Mouse (Mus musculus) embryonic facial prominence, embryonic 14.5 days (tissue): ENCODE results near the gene Susd4. TPM values are rescaled to one million over a fixed set of nuclear protein-coding genes. Genes with fewer than 3 reads are reported as not detected.
A peak's percentile ranks its signal among the peaks of the same experiment; 100 is the strongest.

Experiments used
- ATAC-seq: fragments of 200-750 bp; cut with Nextera tagmentation; 2 replicates; pipeline ENCODE4 v1.8.0; 2017; ENCODE audit warnings: low read depth, moderate number of reproducible peaks, moderate TSS enrichment
- DNase-seq: peaks from one replicate; pipeline ENCODE4 v3.0.0-alpha.2; 2015; ENCODE audit warnings: low spot score
- H3K27ac ChIP-seq: fragments of 300-500 bp; sonication (generic); replicated peaks from 2 replicates; pipeline ENCODE4 v1.5.1; 2014; ENCODE audit warnings: low read depth, mild to moderate bottlenecking, low read length, moderate library complexity
- H3K27me3 ChIP-seq: fragments of 300-500 bp; sonication (generic); replicated peaks from 2 replicates; pipeline ENCODE4 v1.6.1; 2014; ENCODE audit warnings: low read length; ENCODE audit not compliant: control insufficient read depth, insufficient read depth
- H3K36me3 ChIP-seq: fragments of 300-500 bp; sonication (generic); 2 replicates; pipeline ENCODE4 v1.6.1; 2014; ENCODE audit warnings: low read length, mixed read lengths; ENCODE audit not compliant: control insufficient read depth, insufficient read depth
- H3K4me1 ChIP-seq: fragments of 300-500 bp; sonication (generic); 2 replicates; pipeline ENCODE4 v1.6.1; 2014; ENCODE audit warnings: antibody characterized with exemption, low read length; ENCODE audit not compliant: control insufficient read depth, insufficient read depth
- H3K4me2 ChIP-seq: fragments of 300-500 bp; sonication (generic); 2 replicates; pipeline ENCODE4 v1.6.1; 2014; ENCODE audit warnings: low read depth, mild to moderate bottlenecking, low read length, moderate library complexity, mixed read lengths
- H3K4me3 ChIP-seq: fragments of 300-500 bp; sonication (generic); 2 replicates; pipeline ENCODE4 v1.5.1; 2014; ENCODE audit warnings: low read depth, mild to moderate bottlenecking, low read length
- H3K9ac ChIP-seq: fragments of 300-500 bp; sonication (generic); 2 replicates; pipeline ENCODE4 v1.6.1; 2014; ENCODE audit warnings: low read depth, mild to moderate bottlenecking, low read length, moderate library complexity, mixed read lengths
- H3K9me3 ChIP-seq: fragments of 300-500 bp; sonication (generic); 2 replicates; pipeline ENCODE4 v1.6.1; 2016; ENCODE audit warnings: low read length; ENCODE audit not compliant: control insufficient read depth
- WGBS: fragments of 180-500 bp; shearing (Covaris S2); extraction: QIAGEN DNeasy Blood & Tissue Kit; methylation state at CpG from one replicate; pipeline ENCODE4 v1.1.7; 2014; 5-methylcytosine and 5-hydroxymethylcytosine counted together
- polyA plus RNA-seq: library from polyadenylated mRNA; unstranded; fragments of >200 nt; fragmentation: Nextera tagmentation; extraction: Ambion mirVana; gene quantifications from 2 replicates; pipeline ENCODE4 v1.2.1, GENCODE M21; 2014

The Susd4 gene
- polyA plus RNA-seq, 1 experiment from 2014 or later = 11.7 TPM

DNA sequence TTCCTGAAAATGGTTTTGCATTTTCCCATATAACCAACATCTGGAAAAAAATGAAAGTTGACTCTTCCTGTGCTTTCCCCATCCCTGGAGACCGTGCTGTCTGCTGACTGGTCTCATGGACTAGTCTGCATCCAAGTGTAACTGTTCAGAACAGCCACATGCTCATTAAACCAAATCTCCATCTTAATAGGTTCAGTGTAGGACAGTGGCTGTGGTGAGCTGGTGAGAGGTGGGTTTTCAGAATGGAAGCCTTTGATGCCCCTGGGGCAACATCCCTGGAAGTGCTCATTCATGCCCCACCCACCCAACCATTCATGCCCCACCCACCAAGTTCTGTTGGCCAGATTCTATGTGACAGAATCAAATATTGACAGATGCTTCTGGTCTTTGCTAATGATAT lies 86.4 kb downstream of the Susd4 start:
- no peak overlapping the region for H3K27ac ChIP-seq
- H3K36me3 ChIP-seq = no peaks in the 10 kb centered on the region
- DNase-seq = no peak
- no peaks in the 10 kb centered on the region for H3K4me1 ChIP-seq
- H3K27me3 ChIP-seq = no peaks in the 10 kb centered on the region
- no peak overlapping the region for H3K4me3 ChIP-seq
- 62% methylated on average over 1 of the region's 1 CpGs for WGBS
- H3K9ac ChIP-seq = no peak overlapping the region
- H3K9me3 ChIP-seq = no peaks in the 10 kb centered on the region
- no peak overlapping the region for H3K4me2 ChIP-seq
- no peak for ATAC-seq

DNA sequence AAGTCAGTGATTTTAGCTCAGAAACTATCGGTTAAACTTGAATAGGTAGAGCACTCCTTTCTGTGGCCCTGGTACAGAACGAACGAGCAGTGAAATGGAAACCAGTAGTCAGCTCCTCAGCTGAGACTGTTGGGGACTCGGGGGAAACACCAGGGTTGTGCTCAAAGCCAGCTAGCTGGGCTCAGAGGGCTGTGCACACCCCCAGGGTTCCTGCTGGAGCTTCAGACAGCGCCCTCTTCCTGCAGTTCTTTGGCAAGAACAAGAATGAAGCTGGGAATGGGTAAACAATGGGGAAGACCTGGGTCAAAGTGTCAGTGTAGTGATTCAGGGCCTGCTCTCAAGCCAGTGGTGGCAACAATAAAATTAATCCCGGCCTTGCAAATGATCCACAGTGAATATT lies 88.5 kb downstream of the Susd4 start:
- no peak overlapping the region for H3K4me2 ChIP-seq
- 52% methylated on average over 6 of the region's 6 CpGs for WGBS

DNA sequence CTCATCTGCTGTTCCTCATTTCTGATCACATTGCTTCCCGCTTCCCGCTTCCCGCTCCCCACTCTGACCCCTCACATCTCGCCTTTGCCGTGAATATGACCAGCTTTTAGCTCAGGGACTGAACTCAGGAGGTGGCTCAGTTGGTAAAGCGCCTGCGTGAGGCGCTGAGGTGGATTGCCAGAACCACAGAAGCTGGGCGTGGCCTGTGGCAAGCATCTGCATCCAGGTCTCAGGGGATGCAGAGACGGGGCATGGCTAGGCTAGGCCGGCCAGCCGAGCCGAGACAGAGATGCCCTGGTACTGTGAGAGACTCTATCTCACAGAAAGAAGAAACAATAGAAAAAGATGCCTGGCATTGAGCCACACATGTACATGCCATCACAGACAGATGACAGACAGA lies 93.0 kb downstream of the Susd4 start:
- H3K27ac ChIP-seq = no peak overlapping the region
- DNase-seq = no peak
- H3K9me3 ChIP-seq = no peaks in the 10 kb centered on the region
- H3K4me1 ChIP-seq = no peaks in the 10 kb centered on the region
- H3K36me3 ChIP-seq = no peaks in the 10 kb centered on the region
- WGBS = 71% methylated on average over 13 of the region's 13 CpGs
- H3K27me3 ChIP-seq = no peaks in the 10 kb centered on the region
- no peak overlapping the region for H3K9ac ChIP-seq
- no peak overlapping the region for H3K4me2 ChIP-seq
- ATAC-seq = no peak
- no peak overlapping the region for H3K4me3 ChIP-seq

More for the DNA sequence above, 88.5 kb downstream of the Susd4 start:
- Histone ChIP-seq H3K27me3 (no peaks in the 10 kb centered on the region), H3K9me3 (no peaks in the 10 kb centered on the region), H3K9ac (no peak overlapping the region), H3K4me3 (no peak overlapping the region), H3K36me3 (no peaks in the 10 kb centered on the region), H3K4me1 (no peaks in the 10 kb centered on the region), H3K27ac (no peak overlapping the region)
- DNase-seq = no peak
- no peak for ATAC-seq

DNA sequence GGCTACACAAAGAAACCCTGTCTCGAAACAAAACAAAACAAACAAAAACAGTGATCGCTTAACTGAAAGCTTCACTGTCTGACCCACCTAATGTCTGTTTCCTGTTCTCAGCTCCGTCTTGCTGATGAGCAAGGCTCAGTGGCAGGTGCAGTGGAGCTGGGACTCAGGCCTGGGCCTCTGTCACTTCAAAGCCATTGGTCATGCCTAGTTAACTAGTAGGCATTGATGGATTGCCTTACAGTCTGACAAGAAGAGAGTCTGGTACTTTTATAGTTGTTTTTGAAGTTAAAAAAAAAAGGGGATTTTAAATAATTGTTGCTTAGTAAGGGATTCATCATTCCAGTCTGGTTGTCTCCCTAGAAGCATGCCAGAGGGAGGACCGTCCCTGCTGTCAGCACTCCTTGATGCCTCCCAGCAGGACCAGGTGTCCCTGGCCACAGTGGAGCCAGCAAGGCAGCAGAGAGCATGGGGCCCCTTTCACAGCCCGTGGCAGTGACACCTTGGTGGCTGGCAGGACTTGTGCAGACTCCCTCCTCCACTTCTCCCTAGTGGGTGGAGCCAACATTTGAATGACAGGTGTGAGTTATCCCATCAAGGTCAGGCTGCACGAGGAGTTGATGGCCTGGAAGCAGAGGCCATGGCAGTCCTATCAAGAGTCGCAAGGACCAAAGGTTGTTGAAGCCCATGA lies 98.2 kb downstream of the Susd4 start:
- no peak for ATAC-seq
- 32% methylated on average over 7 of the region's 7 CpGs for WGBS
- H3K36me3 ChIP-seq = no peaks in the 10 kb centered on the region

DNA sequence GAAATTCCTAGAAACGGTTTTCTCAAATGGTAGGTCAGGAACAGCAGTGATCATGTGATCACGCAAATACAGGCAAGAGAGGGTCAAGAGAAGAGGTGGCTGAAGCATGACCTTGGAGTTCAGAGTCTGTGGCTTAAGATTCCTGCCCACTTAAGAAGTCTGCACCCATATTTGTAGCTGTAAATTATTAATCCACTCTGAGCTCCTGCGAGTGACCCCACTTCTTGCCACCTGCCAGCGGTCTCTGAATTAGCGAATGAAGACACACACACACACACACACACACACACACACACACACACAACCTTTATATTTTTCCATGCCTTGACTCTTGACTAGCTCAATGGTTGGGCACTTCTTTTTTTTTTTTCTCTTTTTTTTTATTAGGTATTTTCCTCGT lies 99.7 kb downstream of the Susd4 start:
- no peaks in the 10 kb centered on the region for H3K27me3 ChIP-seq
- no peak overlapping the region for H3K9ac ChIP-seq
- 83% methylated on average over 6 of the region's 6 CpGs for whole genome bisulfite sequencing
- no peaks in the 10 kb centered on the region for H3K36me3 ChIP-seq
- no peak overlapping the region for H3K4me2 ChIP-seq
- no peak for DNase-seq
- no peak overlapping the region for H3K4me3 ChIP-seq
- H3K4me1 ChIP-seq = no peaks in the 10 kb centered on the region
- no peak for ATAC-seq
- no peak overlapping the region for H3K27ac ChIP-seq
- no peaks in the 10 kb centered on the region for H3K9me3 ChIP-seq

More for the DNA sequence above, 98.2 kb downstream of the Susd4 start:
- Histone ChIP-seq H3K4me1 (no peaks in the 10 kb centered on the region), H3K27me3 (no peaks in the 10 kb centered on the region), H3K4me3 (no peak overlapping the region), H3K4me2 (no peak overlapping the region), H3K9me3 (no peaks in the 10 kb centered on the region), H3K27ac (no peak overlapping the region), H3K9ac (0 out of 2 replicates have a peak overlapping the region, but pooled peaks have one; percentile 14)
- no peak for DNase-seq

DNA sequence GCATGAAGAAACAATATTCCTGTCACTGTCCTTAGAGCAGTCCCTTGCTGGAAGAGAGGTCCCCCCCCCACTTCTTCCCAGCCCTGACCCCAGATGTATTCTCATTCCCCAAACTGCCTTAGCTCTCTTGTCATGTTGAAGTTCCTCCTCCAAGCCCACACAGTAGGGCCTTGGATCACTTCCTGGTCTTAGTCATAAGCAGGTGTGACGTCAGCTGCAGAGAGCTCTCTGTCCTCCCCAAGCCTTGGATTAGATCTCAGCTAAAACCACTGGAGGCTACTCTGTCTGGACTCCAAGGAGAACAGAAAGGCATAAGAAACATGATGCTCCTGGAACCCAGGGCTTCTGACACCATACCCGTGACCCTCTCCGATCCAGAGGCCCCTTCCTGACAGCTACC lies 104.2 kb downstream of the Susd4 start:
- ATAC-seq = no peak
- Histone ChIP-seq H3K4me2 (no peak overlapping the region), H3K4me1 (peaks cover 4% of the 10 kb centered on the region; the same call in 1 of the 2 replicates), H3K9ac (no peak overlapping the region), H3K9me3 (0 out of 2 replicates have a peak, but pooled peaks cover 8% of the 10 kb centered on the region), H3K27ac (no peak overlapping the region), H3K36me3 (no peaks in the 10 kb centered on the region), H3K27me3 (no peaks in the 10 kb centered on the region), H3K4me3 (no peak overlapping the region)
- DNase-seq = no peak
- WGBS = 81% methylated on average over 3 of the region's 3 CpGs

DNA sequence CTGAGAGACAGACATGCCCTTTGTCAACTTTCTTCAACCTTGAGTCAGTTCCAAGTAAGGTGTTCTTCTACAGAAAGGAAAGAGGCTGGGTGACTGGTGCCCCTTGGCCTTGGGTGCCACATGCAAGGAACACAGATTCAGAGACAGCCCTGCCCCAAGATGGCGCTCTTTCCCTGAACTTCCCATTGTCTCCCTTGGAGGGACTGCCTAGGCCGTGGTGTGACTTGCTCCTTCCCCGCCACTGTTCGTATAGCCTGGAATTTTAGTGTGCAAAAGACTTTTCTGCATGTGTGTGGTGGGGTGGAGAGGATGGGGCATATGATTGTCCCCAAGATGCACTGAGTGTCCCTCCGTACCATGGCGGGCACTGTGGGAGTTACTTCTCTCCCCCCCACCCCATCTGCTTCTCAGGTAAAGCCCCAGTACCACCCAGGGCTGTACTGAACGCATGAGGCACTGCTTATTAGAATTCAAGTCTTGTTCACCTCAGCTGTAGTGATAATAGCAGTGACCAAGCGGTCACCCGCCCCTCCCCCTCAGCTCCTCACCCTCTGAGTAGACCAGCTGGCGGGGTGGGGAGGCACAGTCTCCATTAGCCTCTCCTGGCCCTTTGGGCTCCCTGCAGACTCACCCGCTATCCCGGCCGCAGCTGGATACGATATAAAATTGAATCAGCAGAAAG lies 104.9 kb downstream of the Susd4 start:
- H3K27me3 ChIP-seq = no peaks in the 10 kb centered on the region
- WGBS = 71% methylated on average over 14 of the region's 14 CpGs
- 0 out of 2 replicates have a peak, but pooled peaks have one; percentile 30 for ATAC-seq
- no peaks in the 10 kb centered on the region for H3K36me3 ChIP-seq
- H3K27ac ChIP-seq = peak overlapping the region; percentile 40
- no peak overlapping the region for H3K9ac ChIP-seq
- no peak overlapping the region for H3K4me2 ChIP-seq
- DNase-seq = peak; percentile 26
- H3K9me3 ChIP-seq = 0 out of 2 replicates have a peak, but pooled peaks cover 8% of the 10 kb centered on the region
- H3K4me1 ChIP-seq = peaks cover 4% of the 10 kb centered on the region; the same call in 1 of the 2 replicates
- no peak overlapping the region for H3K4me3 ChIP-seq

DNA sequence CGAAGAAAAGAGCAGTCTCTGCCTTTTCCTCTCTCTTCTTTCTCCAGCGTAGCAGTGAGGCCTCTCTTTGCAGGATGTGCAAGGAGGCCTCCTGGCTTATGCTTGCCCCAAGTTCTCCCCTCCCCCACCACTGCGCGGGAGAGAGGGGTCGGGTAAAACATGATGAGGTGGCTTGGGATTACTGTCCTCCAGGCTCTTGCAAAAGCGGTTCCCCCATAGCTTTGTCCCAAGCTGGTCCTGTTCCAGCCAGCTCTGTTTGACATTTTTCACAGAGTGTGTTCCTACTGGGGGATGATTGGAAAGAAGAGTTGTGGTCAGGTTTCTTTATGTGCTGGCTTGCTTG lies 105.4 kb downstream of the Susd4 start:
- H3K9me3 ChIP-seq = 0 out of 2 replicates have a peak, but pooled peaks cover 8% of the 10 kb centered on the region
- ATAC-seq (no peak), DNase-seq (no peak)
- H3K4me3 ChIP-seq = no peak overlapping the region
- no peaks in the 10 kb centered on the region for H3K27me3 ChIP-seq
- 38% methylated on average over 6 of the region's 6 CpGs for WGBS
- H3K9ac ChIP-seq = no peak overlapping the region
- H3K27ac ChIP-seq = peak overlapping the region; percentile 40
- no peak overlapping the region for H3K4me2 ChIP-seq
- H3K4me1 ChIP-seq = peaks cover 4% of the 10 kb centered on the region; the same call in 1 of the 2 replicates
- H3K36me3 ChIP-seq = no peaks in the 10 kb centered on the region
